Mouse (Mus musculus) E14TG2a.4 (cell line): ENCODE measurements around the gene Agap1.

Source experiments
- CTCF ChIP-seq: conservative IDR thresholded peaks from 2 replicates; pipeline ENCODE4 v1.5.1; 2014; ENCODE audit warnings: low read length
- NANOG ChIP-seq: IDR thresholded peaks from 2 replicates; pipeline ENCODE4 v1.6.1; 2014; ENCODE audit warnings: borderline replicate concordance, low read length, mixed read lengths
- POU5F1 ChIP-seq: IDR thresholded peaks from 2 replicates; pipeline ENCODE4 v1.6.1; 2014; ENCODE audit warnings: low read length, borderline replicate concordance

DNA sequence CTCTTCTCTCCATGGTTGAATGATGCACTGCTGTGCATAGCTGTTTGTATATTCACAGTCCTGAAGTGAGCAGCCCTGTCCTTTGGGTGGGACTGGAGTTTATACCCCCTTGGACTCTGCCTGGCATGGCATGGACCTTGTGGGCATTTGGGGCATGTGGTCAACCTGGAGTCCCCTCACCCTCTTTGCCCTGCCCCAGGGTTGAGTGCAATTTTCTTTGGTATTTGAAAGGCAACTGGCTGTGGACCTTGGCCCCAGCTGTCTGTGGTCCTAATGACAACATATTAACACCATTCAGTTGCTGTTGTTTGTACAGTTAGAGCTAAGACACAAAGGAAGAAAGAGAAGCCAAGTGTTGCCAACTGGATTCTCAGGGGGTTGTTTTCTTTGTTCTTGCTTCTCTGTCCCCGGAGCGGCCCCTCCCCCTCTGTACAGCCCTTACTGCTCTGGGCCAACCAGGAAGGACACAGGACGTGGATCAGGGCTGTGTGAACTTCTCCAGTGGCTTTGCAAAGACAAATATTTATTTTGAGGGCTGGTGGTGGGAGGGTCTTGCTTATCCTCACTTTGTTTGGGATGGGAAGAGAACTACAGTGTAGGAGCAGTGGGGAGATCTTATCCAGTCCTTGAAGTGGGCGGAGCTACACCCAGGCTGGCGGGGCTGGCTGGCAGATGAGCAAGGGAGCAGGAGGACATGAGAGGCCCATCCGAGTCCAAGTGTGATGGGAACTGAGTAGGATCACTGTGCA lies 12.9 kb downstream of the Agap1 start:
- TF ChIP-seq CTCF (no peak), NANOG (no peak), POU5F1 (no peak)
